26 mouse cellular contexts compared by ENCODE assay signal in the genomic region with DNA sequence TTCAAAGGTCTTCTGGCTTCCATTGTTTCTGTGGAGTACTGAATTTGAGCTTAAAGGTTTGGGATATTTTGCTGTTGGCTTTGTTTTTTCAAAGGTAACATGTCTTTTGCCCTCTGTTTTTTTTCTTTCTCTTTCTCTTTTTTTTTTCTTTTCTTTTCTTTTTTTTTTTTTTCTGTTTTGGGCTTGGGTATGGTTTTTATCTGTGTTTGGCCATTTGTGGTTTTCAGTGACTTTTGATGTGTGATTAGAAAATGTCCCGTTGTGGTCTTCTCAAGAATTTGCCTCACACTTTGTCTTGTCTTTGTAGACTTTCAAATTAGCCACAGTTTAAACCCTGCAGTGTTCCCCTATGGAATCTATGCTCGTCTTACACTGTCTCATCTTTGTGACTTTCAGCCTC.
"Had no signal": no experiment of that assay in that cellular context is flagged by ENCODE, and none has a peak within 500 bp of the region (broad histone marks: within the 10 kb centered on the region; RNA-seq: fewer than 3 reads in every experiment).

No protein-coding gene starts in this region.

- H3K27ac ChIP-seq: heart, adult 2 months; heart, embryonic 13.5 days; heart, embryonic 15.5 days; hindbrain, embryonic 13.5 days; hindbrain, embryonic 15.5 days; hindbrain, postnatal 0 days; kidney, embryonic 15.5 days; kidney, postnatal 0 days; limb, embryonic 13.5 days; limb, embryonic 15.5 days; liver, embryonic 13.5 days; liver, embryonic 15.5 days had no signal

- ATAC-seq: hindbrain, postnatal 0 days; intestine, embryonic 16.5 days had no signal

- H3K9me3 ChIP-seq: heart, embryonic 15.5 days; hindbrain, embryonic 13.5 days; hindbrain, embryonic 15.5 days; kidney, embryonic 15.5 days; limb, embryonic 15.5 days; liver, embryonic 13.5 days; liver, embryonic 15.5 days had no signal

- H3K4me1 ChIP-seq: hindbrain, embryonic 13.5 days; hindbrain, embryonic 15.5 days; limb, embryonic 15.5 days had no signal

- H3K27me3 ChIP-seq: heart, embryonic 13.5 days; heart, embryonic 15.5 days; hindbrain, embryonic 13.5 days; hindbrain, embryonic 15.5 days; kidney, embryonic 15.5 days; limb, embryonic 13.5 days; limb, embryonic 15.5 days; liver, embryonic 13.5 days; liver, embryonic 15.5 days had no signal

- H3K36me3 ChIP-seq: heart, embryonic 15.5 days; hindbrain, embryonic 13.5 days; hindbrain, embryonic 15.5 days; limb, embryonic 15.5 days had no signal

- H3K4me3 ChIP-seq: heart, adult 2 months; heart, embryonic 13.5 days; heart, embryonic 15.5 days; hindbrain, embryonic 13.5 days; hindbrain, embryonic 15.5 days; kidney, embryonic 15.5 days; limb, embryonic 13.5 days; limb, embryonic 15.5 days; liver, embryonic 13.5 days; liver, embryonic 15.5 days had no signal

- H3K9ac ChIP-seq: heart, embryonic 13.5 days; heart, embryonic 15.5 days; hindbrain, embryonic 13.5 days; hindbrain, embryonic 15.5 days; kidney, embryonic 15.5 days; limb, embryonic 13.5 days; limb, embryonic 15.5 days; liver, embryonic 13.5 days; liver, embryonic 15.5 days had no signal

- H3K4me2 ChIP-seq: heart, embryonic 11.5 days; heart, embryonic 13.5 days; heart, embryonic 15.5 days; hindbrain, embryonic 13.5 days; hindbrain, embryonic 15.5 days; kidney, embryonic 15.5 days; limb, embryonic 13.5 days; limb, embryonic 15.5 days; liver, embryonic 15.5 days had no signal

- DNase-seq: gastrocnemius, postnatal 14 days; gastrocnemius, postnatal 36 days; heart, adult 2 months; heart, postnatal 14 days; heart, postnatal 36 days; kidney, adult 11 months; kidney, adult 2 months; kidney, adult 9 months; kidney, postnatal 14 days; kidney, postnatal 36 days; layer of hippocampus, adult 9-11 months; layer of hippocampus, postnatal 36 days; left cerebral cortex, postnatal 4 days; liver, embryonic 13.5 days had no signal
